Mouse (Mus musculus): Measurements from ENCODE around the gene Htr3a. TPM values are rescaled to one million over a fixed set of nuclear protein-coding genes. Genes with fewer than 3 reads are reported as not detected.
A peak's percentile ranks its signal among the peaks of the same experiment; 100 is the strongest.

The Htr3a gene
- polyA plus RNA-seq, 1 experiment from 2014 or later = 0.48 TPM

- no peak for DNase-seq (ENCODE audit: low spot score)
- WGBS = 83% methylated on average over 8 of the region's 8 CpGs
- no peaks in the 10 kb centered on the region for H3K36me3 ChIP-seq
- no peak overlapping the region for H3K27ac ChIP-seq
- H3K27me3 ChIP-seq (ENCODE audit: insufficient read depth, poor library complexity, severe bottlenecking) = peaks cover 12% of the 10 kb centered on the region; the same call in 1 of the 2 replicates
- no peaks in the 10 kb centered on the region for H3K9me3 ChIP-seq
- H3K4me3 ChIP-seq = no peak overlapping the region
- H3K4me1 ChIP-seq = no peaks in the 10 kb centered on the region
Observed at GRCm38 (mm10) chr9:48872896-48873295, 38.0 kb downstream of the Htr3a start.

GRCm38 (mm10) chr9:48866523-48867121 is 44.3 kb downstream of the Htr3a start:
- 81% methylated on average over 12 of the region's 12 CpGs for WGBS
- no peak overlapping the region for H3K27ac ChIP-seq
- no peak overlapping the region for H3K4me3 ChIP-seq
- no peaks in the 10 kb centered on the region for H3K4me1 ChIP-seq
- no peaks in the 10 kb centered on the region for H3K36me3 ChIP-seq
- no peaks in the 10 kb centered on the region for H3K9me3 ChIP-seq
- DNase-seq (ENCODE audit: low spot score) = no peak
- H3K27me3 ChIP-seq (ENCODE audit: insufficient read depth, poor library complexity, severe bottlenecking) = peaks cover 48% of the 10 kb centered on the region; the same call in 1 of the 2 replicates

- H3K9me3 ChIP-seq = no peaks in the 10 kb centered on the region
- H3K36me3 ChIP-seq = no peaks in the 10 kb centered on the region
- peaks cover 52% of the 10 kb centered on the region; the same call in 1 of the 2 replicates for H3K27me3 ChIP-seq (ENCODE audit: insufficient read depth, poor library complexity, severe bottlenecking)
- H3K4me3 ChIP-seq = no peak overlapping the region
- no peak for DNase-seq (ENCODE audit: low spot score)
- H3K27ac ChIP-seq = no peak overlapping the region
- peaks cover 4% of the 10 kb centered on the region; the same call in 1 of the 2 replicates for H3K4me1 ChIP-seq
- WGBS = 58% methylated on average over 9 of the region's 9 CpGs
Observed at GRCm38 (mm10) chr9:48865235-48865634, 45.7 kb downstream of the Htr3a start.

GRCm38 (mm10) chr9:48861481-48861880 is 49.4 kb downstream of the Htr3a start:
- Histone ChIP-seq H3K27me3 (ENCODE audit: insufficient read depth, poor library complexity, severe bottlenecking) (peaks cover 32% of the 10 kb centered on the region; the same call in 1 of the 2 replicates), H3K36me3 (no peaks in the 10 kb centered on the region), H3K4me3 (no peak overlapping the region), H3K9me3 (no peaks in the 10 kb centered on the region), H3K27ac (no peak overlapping the region), H3K4me1 (peaks cover 6% of the 10 kb centered on the region; the same call in 1 of the 2 replicates)
- DNase-seq (ENCODE audit: low spot score) = no peak
- 83% methylated on average over 10 of the region's 10 CpGs for WGBS

GRCm38 (mm10) chr9:48860526-48860845 is 50.4 kb downstream of the Htr3a start:
- Histone ChIP-seq H3K9me3 (no peaks in the 10 kb centered on the region), H3K4me3 (no peak overlapping the region), H3K27me3 (ENCODE audit: insufficient read depth, poor library complexity, severe bottlenecking) (peaks cover 24% of the 10 kb centered on the region; the same call in 1 of the 2 replicates), H3K27ac (no peak overlapping the region), H3K4me1 (peaks cover 6% of the 10 kb centered on the region; the same call in 1 of the 2 replicates), H3K36me3 (no peaks in the 10 kb centered on the region)
- 3% methylated on average over 6 of the region's 6 CpGs for WGBS
- DNase-seq (ENCODE audit: low spot score) = peak; percentile 86

GRCm38 (mm10) chr9:48859828-48860525 is 50.9 kb downstream of the Htr3a start:
- no peak overlapping the region for H3K4me3 ChIP-seq
- H3K9me3 ChIP-seq = no peaks in the 10 kb centered on the region
- no peak for DNase-seq (ENCODE audit: low spot score)
- 28% methylated on average over 10 of the region's 10 CpGs for WGBS
- H3K36me3 ChIP-seq = no peaks in the 10 kb centered on the region
- H3K27me3 ChIP-seq (ENCODE audit: insufficient read depth, poor library complexity, severe bottlenecking) = peaks cover 19% of the 10 kb centered on the region; the same call in 1 of the 2 replicates
- no peak overlapping the region for H3K27ac ChIP-seq
- peaks cover 6% of the 10 kb centered on the region; the same call in 1 of the 2 replicates for H3K4me1 ChIP-seq

- H3K4me1 ChIP-seq = peaks cover 6% of the 10 kb centered on the region; the same call in 1 of the 2 replicates
- H3K27me3 ChIP-seq (ENCODE audit: insufficient read depth, poor library complexity, severe bottlenecking) = peaks cover 25% of the 10 kb centered on the region; the same call in 1 of the 2 replicates
- 75% methylated on average over 7 of the region's 7 CpGs for WGBS
Observed at GRCm38 (mm10) chr9:48857944-48858343, 53.0 kb downstream of the Htr3a start.

GRCm38 (mm10) chr9:48856240-48856639 is 54.7 kb downstream of the Htr3a start:
- peaks cover 10% of the 10 kb centered on the region; the same call in 1 of the 2 replicates for H3K27me3 ChIP-seq (ENCODE audit: insufficient read depth, poor library complexity, severe bottlenecking)
- no peaks in the 10 kb centered on the region for H3K36me3 ChIP-seq
- DNase-seq (ENCODE audit: low spot score) = no peak
- peaks cover 6% of the 10 kb centered on the region; the same call in 1 of the 2 replicates for H3K4me1 ChIP-seq
- WGBS = 81% methylated on average over 4 of the region's 4 CpGs
- H3K9me3 ChIP-seq = no peaks in the 10 kb centered on the region
- H3K4me3 ChIP-seq = no peak overlapping the region
- H3K27ac ChIP-seq = no peak overlapping the region

More at GRCm38 (mm10) chr9:48857944-48858343, 53.0 kb downstream of the Htr3a start:
- no peak overlapping the region for H3K27ac ChIP-seq
- no peak for DNase-seq (ENCODE audit: low spot score)
- H3K9me3 ChIP-seq = no peaks in the 10 kb centered on the region
- no peaks in the 10 kb centered on the region for H3K36me3 ChIP-seq
- H3K4me3 ChIP-seq = no peak overlapping the region

GRCm38 (mm10) chr9:48849531-48849930 is 61.4 kb downstream of the Htr3a start:
- Histone ChIP-seq H3K27ac (no peak overlapping the region), H3K4me1 (no peaks in the 10 kb centered on the region), H3K4me3 (no peak overlapping the region), H3K9me3 (no peaks in the 10 kb centered on the region), H3K36me3 (no peaks in the 10 kb centered on the region), H3K27me3 (ENCODE audit: insufficient read depth, poor library complexity, severe bottlenecking) (peaks cover 7% of the 10 kb centered on the region; the same call in 1 of the 2 replicates)
- DNase-seq (ENCODE audit: low spot score) = no peak
- 69% methylated on average over 5 of the region's 5 CpGs for WGBS

Other genes starting within 250 kb of the Htr3a start
- gene Zbtb16, start 74.9 kb downstream of the Htr3a start, polyA plus RNA-seq (2016; fragmentation: Nextera tagmentation; extraction: Ambion mirVana) = 2.6 and 3.1 TPM in 2 replicates
- gene Htr3b, start 53.9 kb upstream of the Htr3a start, polyA plus RNA-seq (2016; fragmentation: Nextera tagmentation; extraction: Ambion mirVana) = not detected in 2 replicates
- 86.2 and 146 TPM in 2 replicates for gene Usp28, start 74.3 kb upstream of the Htr3a start, polyA plus RNA-seq (2016; fragmentation: Nextera tagmentation; extraction: Ambion mirVana)
- gene Zw10, start 144.5 kb upstream of the Htr3a start, polyA plus RNA-seq (2016; fragmentation: Nextera tagmentation; extraction: Ambion mirVana) = 33.4 and 37.7 TPM in 2 replicates
- gene Tmprss5, start 170.2 kb upstream of the Htr3a start, polyA plus RNA-seq (2016; fragmentation: Nextera tagmentation; extraction: Ambion mirVana) = 0.14 and 0.39 TPM in 2 replicates